Mouse (Mus musculus) cerebellum, adult 2 months (tissue): ENCODE results near the gene Ston1. TPM values are rescaled to one million over a fixed set of nuclear protein-coding genes. Genes with fewer than 3 reads are reported as not detected.

Source experiments
- DNase-seq, 2 experiments: peaks; one replicate each; pipeline ENCODE4 v3.0.0; 2021
- H3K27ac ChIP-seq: fragments of 200-500 bp; 2 replicates; pipeline ENCODE4 v1.5.1; 2012; ENCODE audit warnings: low read length, control low read depth, inconsistent platforms; ENCODE audit not compliant: insufficient read depth
- H3K27me3 ChIP-seq: fragments of 200-500 bp; 2 replicates; pipeline ENCODE4 v1.6.1; 2012; ENCODE audit warnings: inconsistent platforms, mild to moderate bottlenecking, low read length, moderate library complexity; ENCODE audit not compliant: control insufficient read depth, insufficient read depth
- H3K4me1 ChIP-seq: fragments of 200-500 bp; 2 replicates; pipeline ENCODE4 v1.6.1; 2011; ENCODE audit warnings: low read length; ENCODE audit not compliant: control insufficient read depth, insufficient read depth
- H3K4me3 ChIP-seq: fragments of 200-500 bp; replicated peaks from 2 replicates; pipeline ENCODE3; 2011; ENCODE audit warnings: mild to moderate bottlenecking, low read depth, low read length, control low read depth; ENCODE audit not compliant: insufficient read depth
- CTCF ChIP-seq: fragments of 200-500 bp; IDR thresholded peaks from 2 replicates; pipeline ENCODE4 v1.5.1; 2011; ENCODE audit warnings: low read depth, mild to moderate bottlenecking, control low read depth, low read length, moderate library complexity, borderline replicate concordance; ENCODE audit not compliant: insufficient read depth
- POLR2A ChIP-seq: fragments of 200-500 bp; IDR thresholded peaks from 2 replicates; pipeline ENCODE4 v1.6.1; 2011; ENCODE audit warnings: low read length, control low read depth, borderline replicate concordance; ENCODE audit not compliant: insufficient read depth
- WGBS: fragments of 180-500 bp; shearing (Covaris S2); methylation state at CpG from one replicate; pipeline ENCODE4 v1.1.7; 2018; 5-methylcytosine and 5-hydroxymethylcytosine counted together
- polyA plus RNA-seq: library from polyadenylated mRNA; depleted of rRNA; stranded (reverse); fragments of >200 nt; gene quantifications from 2 replicates; pipeline ENCODE4 v1.2.3, GENCODE M21; 2012

Gene Ston1
- polyA plus RNA-seq, 1 experiment, result 2.9 TPM

DNA sequence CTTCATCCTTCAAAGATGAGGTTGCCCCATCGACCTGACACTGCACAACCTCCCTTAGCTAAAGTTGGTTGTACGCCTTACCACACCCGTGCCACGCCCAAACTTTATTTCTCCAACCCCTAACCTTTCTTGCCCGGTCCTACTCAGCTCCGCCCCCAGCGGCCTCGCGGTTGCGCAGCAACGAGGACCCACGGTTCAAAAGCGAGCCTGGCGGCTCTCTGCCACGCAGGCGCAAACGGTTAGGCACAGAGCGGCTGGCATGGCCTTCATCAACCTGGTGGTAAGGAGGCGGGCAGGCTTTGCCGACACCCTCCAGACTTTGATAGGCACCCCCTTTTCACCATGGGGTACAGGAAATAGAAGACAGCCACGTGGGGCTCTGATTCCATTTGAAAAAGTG lies 71.0 kb downstream of the Ston1 start, which contains the start of gene Gtf2a1l:
TSS of gene Gtf2a1l (plus strand) at position 209 of the 400 bp plus-strand sequence.
- H3K4me1 ChIP-seq, result no peaks in the 10 kb centered on the region
- no peaks in the 10 kb centered on the region; the same call in 1 of the 2 replicates for H3K27me3 ChIP-seq
- H3K4me3 ChIP-seq, result no peak within 1 kb of the TSS
- TF ChIP-seq CTCF, result no peak
- TF ChIP-seq POLR2A, result no peak
- WGBS, result 29% methylated on average over 21 of the region's 21 CpGs
- no peak within 1 kb of the TSS for H3K27ac ChIP-seq
- DNase-seq, result peak; percentile 34 to 37

DNA sequence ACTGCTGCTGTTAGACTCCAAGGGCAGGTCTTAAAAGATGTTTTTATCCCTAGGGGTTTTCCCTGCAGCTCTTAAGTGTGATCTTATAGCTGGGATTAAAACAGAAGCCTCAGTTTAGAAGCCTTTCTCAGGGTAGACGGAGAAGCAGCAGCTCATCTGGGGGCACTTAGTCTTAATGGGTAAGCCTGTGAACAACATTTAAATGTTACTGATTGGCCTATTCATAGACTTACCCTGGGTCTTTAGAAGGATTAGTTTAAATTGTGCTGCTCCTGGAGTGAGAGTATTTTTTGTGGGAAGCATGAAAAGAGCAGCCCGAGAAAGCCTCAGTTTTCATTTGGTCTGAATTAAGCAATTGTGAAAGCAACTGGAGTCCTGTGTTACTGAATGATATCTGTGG lies 72.4 kb downstream of the Ston1 start:
- no peak for DNase-seq
- Histone ChIP-seq H3K4me1 (no peaks in the 10 kb centered on the region), H3K27ac (no peak overlapping the region), H3K27me3 (no peaks in the 10 kb centered on the region; the same call in 1 of the 2 replicates), H3K4me3 (no peak overlapping the region)
- WGBS, result 86% methylated on average over 2 of the region's 2 CpGs
- TF ChIP-seq CTCF (no peak), POLR2A (no peak)

DNA sequence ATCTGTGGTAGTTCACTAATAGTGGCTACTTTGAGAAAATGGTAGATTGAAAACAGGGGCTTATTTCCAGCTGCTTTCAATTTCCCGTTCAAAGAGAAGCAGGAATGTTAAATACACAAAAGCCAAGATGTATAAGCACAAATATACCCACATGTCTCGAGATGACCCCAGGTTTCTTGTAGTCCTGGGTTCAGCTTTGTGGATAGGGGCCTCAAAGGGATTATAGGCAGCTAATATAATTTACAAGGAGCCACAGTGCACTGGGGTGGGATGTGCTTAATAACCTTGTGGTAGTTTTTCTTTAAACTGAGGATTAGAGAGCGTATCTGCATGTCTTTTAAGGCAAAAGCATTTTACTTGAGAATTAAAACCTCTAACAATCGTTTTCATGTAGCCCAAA lies 73.3 kb downstream of the Ston1 start:
- no peak for DNase-seq
- Histone ChIP-seq H3K27ac (no peak overlapping the region), H3K4me3 (no peak overlapping the region), H3K27me3 (no peaks in the 10 kb centered on the region), H3K4me1 (no peaks in the 10 kb centered on the region)
- TF ChIP-seq CTCF, result no peak
- TF ChIP-seq POLR2A, result no peak
- 79% methylated on average over 4 of the region's 4 CpGs for WGBS

DNA sequence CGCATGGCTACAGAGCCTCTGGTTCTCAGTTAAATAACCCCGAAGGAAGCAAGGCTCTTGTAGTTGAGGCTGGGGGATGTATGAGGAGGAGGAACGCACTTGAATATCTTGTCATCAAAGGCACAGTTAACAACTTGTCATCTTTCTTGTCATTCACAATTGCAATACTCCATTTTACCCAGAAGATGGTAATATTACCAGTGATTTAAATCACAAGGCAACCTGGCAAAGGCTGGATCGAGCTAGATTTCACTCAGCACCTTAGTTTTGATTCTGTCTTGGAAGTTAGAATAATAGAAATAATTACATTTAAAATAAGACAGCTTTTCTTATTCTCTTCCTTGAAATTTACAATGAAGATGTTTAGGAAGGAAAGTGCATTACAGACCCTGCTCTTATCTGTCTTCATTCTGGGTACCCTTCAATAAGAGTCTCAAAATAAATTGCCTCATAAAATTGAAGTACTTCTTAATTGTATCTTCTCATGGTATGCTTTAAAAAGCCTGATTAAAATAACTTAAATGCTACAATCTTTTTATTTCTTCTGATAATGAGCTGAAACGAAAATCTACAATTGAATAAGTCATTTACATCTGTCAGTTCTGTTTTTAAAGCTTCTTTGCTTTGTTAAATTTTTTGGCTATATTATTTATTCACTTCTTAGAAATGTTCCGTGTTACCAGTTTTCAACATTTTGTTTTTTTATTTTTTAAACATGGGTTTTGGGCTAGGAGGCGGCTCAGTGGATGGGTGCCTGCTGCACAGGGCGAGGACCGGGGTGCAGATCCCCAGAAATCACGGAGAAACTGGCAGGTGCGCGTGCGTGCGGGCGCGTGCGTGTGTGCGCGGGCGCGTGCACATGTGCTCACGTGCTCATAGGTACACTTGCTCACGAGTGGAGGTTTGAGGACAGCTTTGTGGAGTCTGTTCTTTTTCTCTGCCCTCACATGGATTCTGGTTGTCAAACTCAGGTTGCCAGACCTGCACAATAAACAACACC lies 78.1 kb downstream of the Ston1 start:
- DNase-seq, result no peak
- Histone ChIP-seq H3K27ac (no peak overlapping the region), H3K27me3 (no peaks in the 10 kb centered on the region), H3K4me3 (no peak overlapping the region), H3K4me1 (no peaks in the 10 kb centered on the region)
- TF ChIP-seq POLR2A (no peak), CTCF (no peak)
- WGBS, result 93% methylated on average over 23 of the region's 23 CpGs

DNA sequence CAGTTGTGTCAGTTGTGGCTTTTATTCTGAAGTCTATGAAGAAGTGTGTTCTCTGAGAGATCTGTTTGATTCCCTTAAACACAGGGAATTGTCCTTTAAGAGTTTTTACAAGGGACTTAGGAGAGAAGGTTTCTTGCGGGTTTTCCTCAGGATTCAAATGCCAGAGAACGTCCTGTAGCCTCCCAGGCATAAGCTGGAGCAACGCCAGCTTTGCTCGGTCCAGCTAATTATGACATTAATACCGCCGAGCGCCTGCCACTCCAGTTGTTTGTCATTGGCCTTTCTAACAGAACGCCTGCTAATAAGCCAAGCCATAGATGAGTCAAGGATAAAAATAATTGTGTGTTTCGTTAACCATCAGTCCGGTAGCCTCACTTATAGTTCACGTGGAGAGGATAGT lies 90.7 kb downstream of the Ston1 start:
- Histone ChIP-seq H3K27ac (no peak overlapping the region), H3K4me1 (no peaks in the 10 kb centered on the region), H3K27me3 (no peaks in the 10 kb centered on the region), H3K4me3 (no peak overlapping the region)
- 11% methylated on average over 11 of the region's 11 CpGs for WGBS
- TF ChIP-seq CTCF (no peak), POLR2A (no peak)
- DNase-seq, result no peak

DNA sequence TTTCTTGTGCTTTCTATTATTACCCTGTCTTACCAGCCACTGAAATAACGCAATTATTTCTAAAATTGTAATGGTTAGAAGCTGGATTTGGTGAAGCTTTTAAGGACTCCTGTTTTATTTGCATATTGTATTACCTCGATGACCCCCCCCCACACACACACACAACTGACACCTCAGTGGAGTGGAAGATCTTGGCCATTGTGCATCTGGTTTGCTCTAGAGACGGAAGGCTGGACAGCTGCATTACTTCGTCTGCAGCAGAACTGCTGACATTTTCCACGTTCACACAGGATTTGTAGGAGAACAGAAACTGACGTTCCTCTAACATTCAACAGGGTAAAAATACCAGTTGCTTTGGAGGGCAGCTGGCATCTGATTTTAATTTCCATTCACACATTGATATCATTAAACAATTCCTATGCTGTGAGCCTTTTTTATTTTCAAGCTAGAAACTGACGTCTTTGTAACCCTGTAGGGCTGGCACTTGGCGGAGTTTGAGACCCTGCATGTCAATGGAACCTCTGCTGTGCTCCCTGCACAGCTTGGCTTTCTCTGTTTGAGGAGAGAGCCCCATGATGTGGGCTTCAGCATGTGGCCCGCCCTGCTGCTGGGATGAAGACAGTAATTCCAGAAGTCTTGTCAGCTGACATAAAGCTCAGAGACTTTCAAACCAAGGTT lies 99.3 kb downstream of the Ston1 start:
- H3K4me1 ChIP-seq, result no peaks in the 10 kb centered on the region
- H3K27ac ChIP-seq, result no peak overlapping the region
- TF ChIP-seq CTCF, result no peak
- no peak for TF ChIP-seq POLR2A
- H3K4me3 ChIP-seq, result no peak overlapping the region
- 34% methylated on average over 9 of the region's 9 CpGs for WGBS
- DNase-seq, result no peak
- H3K27me3 ChIP-seq, result no peaks in the 10 kb centered on the region

DNA sequence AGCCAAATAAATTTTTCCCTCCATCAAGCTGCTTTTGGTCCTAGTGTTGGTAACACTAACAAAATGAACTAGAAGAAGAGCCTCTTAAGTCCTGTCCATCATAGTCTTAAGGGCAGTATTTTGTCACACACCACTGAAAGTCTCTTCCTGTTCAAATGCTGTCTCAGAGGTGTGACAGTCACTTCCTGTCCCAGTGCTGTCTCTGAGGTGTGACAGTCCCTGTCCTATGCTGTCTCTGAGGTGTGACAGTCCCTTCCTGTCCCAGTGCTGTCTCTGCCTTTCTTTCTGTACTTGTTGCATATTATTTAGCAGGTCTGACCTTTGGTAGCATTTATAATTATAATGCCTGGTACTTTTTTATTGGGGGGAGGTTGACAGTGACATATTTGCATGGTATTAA lies 103.4 kb downstream of the Ston1 start:
- no peak for DNase-seq
- Histone ChIP-seq H3K4me1 (no peaks in the 10 kb centered on the region), H3K27me3 (no peaks in the 10 kb centered on the region), H3K4me3 (no peak overlapping the region), H3K27ac (no peak overlapping the region)
- no peak for TF ChIP-seq CTCF
- no peak for TF ChIP-seq POLR2A

DNA sequence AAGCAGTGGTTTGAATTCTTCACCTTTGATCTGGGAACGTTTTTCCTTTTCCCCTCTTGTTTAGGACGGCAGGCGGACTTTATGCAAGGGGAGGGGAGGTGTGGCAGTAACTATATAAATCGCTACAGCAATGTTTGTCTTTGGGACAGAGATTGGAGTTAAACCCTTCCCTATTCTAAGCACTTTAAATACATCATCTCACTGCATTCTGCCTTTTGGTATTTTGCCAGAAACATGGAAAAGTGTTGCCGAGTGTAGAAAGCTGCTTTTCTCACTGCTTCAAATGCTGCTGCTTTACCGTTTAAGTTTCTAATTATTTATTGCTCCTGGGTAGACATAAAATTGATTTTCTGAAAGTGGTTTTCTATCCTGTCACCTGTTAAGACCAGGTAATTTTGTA lies 104.9 kb downstream of the Ston1 start:
- no peaks in the 10 kb centered on the region for H3K4me1 ChIP-seq
- no peaks in the 10 kb centered on the region for H3K27me3 ChIP-seq
- no peak for DNase-seq
- WGBS, result 29% methylated on average over 6 of the region's 6 CpGs
- H3K27ac ChIP-seq, result no peak overlapping the region
- TF ChIP-seq POLR2A, result no peak
- TF ChIP-seq CTCF, result no peak
- no peak overlapping the region for H3K4me3 ChIP-seq
